Mouse (Mus musculus) cerebellum, postnatal 10 days (tissue): ENCODE data around the gene Vsig10.
"Not testable (repeated sequence)": the region's sequence is repeated elsewhere in the genome, so short reads cannot be mapped to it uniquely, and the experiment has no call there.

Source experiments
- DNase-seq, 2 experiments: peaks; one replicate each; pipeline ENCODE4 v3.0.0; 2021; ENCODE audit warnings: mixed read lengths in 2 of 2

The Vsig10 gene

DNA sequence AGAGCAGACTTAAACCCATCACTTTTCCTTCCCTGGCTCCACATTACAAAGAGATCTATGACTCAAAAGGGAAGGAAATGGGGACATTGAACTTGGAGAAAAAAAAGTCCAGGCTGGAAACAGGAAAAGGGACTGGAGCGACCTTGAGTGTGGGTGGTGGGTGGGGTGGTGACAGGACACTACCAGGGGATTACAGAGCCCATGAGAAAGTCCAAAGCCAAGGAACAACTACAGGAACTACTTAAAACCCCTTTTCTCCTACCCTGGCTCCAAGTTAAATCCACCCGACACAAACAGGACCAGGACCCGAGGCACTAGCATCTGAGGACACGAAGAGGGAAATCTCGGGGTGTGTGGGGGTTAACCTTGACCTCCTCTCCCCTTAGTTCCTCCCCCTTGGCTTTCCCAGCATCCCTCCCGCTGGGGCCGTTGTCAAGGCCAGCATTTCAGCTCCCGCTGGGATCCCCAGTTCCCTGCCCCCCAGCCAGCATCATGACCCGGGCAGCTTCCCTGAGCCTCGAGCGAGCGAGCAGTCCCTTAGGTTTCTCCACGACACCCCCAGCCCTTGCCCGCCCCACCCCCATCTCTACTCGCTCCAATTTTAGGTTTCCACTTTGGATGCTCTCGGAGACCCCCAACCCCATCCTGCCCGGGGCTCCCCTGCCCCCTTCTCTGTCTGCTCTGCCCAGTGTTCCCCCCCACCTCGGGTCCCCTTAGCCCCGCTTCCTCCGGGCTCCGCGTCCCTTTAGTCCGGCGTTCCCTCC is 37.7 kb downstream of the Vsig10 start:
- DNase-seq: peak; percentile 70 to 72

DNA sequence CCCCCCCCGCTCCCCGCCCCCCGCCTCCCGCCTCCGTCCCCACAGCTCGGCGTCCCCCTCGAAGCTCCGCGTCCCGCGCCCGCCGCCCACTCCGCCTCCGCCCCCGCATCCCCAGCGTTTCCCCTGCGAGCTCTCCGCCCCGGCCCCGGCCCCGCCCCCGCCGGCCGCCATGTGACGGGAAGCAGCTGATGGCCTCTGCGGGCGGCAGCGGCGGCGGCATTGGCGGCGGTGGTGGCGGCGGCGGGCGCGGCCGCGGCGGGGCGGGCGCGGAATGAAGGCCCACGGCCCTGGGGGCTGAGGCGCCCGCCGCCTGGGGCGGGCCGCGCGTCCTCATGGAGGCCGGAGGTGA is 38.2 kb downstream of the Vsig10 start, which contains the start of gene Wsb2:
Wsb2 (plus strand) TSS at position 176 of the 349 bp plus-strand sequence.
- peak; percentile 91 to 94 for DNase-seq

DNA sequence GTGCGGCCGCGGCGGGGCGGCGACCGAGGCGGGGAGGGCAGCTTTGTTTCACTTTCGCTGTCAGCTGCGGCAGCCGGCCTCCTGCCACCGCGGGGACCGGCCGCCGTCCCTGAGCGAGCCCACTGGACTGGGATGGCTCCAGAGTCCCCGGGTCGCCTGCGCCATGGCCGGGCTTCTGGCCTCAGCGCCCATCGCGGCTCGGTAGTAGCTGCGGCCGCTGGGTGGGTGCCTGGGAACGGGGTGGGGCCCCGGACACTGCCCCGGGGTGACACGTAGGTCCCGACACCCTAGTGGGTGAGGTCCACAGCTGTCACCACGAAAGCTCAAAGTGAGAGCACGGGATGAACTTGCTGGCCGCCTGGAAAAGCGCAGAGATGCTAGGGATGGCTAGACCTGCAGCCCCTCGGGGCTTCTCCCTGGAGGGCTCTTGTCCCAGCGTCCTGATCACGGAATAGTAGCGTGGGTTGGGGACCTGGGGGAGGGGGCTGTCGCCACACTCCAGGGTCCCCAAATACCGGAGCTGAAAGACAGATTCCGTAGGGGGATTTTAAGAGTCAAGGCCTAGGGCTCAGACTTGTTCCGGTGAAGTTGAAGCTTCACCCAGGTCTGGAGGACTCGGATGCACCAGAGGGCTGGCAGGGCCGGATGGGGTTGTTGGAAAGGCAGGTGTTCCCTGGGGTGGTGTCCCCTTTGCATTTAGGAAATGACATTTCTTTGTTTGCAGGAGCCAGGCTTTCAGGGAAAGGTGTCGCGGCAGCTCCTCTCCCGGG is 38.8 kb downstream of the Vsig10 start:
- peak; percentile 41 to 56 for DNase-seq

DNA sequence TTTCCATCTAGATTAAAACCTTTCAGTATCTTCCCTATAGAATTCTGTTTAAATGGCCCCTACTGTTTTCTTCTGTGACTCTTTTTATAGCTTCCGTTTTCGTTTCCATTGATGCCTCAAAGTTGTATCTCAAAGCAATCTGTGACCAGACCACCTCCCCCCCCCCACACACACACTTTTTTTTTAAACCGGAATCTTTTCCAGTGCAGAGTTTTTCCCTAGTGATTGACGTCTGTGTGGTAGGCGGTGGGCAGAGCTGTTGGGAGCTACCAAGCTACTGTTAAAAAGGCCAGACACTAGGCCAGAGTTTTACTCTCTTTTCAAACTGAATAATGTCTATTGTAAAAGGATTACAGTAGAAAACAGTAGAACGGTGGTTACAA is 39.4 kb downstream of the Vsig10 start:
- DNase-seq: no peak

DNA sequence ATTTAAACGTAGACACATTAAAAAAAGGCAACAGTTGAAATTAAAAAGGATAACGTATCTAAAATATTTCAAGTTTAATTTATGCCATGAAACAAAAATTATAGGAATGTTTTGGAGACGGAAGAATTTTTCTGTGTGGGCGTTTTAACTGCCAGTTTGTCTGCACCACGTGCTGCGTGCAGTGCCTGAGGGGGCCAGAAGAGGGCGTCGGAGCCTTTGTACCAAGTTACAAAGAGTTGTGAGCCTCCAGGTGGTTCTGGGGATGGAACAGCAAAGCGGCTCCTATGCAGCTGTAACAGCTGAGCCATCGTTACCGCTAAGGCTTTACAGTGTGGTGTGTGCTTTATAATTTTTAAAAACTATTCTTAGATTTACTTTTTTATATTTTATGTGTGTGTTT is 39.8 kb downstream of the Vsig10 start:
- peak; percentile 86 to 92 for DNase-seq

DNA sequence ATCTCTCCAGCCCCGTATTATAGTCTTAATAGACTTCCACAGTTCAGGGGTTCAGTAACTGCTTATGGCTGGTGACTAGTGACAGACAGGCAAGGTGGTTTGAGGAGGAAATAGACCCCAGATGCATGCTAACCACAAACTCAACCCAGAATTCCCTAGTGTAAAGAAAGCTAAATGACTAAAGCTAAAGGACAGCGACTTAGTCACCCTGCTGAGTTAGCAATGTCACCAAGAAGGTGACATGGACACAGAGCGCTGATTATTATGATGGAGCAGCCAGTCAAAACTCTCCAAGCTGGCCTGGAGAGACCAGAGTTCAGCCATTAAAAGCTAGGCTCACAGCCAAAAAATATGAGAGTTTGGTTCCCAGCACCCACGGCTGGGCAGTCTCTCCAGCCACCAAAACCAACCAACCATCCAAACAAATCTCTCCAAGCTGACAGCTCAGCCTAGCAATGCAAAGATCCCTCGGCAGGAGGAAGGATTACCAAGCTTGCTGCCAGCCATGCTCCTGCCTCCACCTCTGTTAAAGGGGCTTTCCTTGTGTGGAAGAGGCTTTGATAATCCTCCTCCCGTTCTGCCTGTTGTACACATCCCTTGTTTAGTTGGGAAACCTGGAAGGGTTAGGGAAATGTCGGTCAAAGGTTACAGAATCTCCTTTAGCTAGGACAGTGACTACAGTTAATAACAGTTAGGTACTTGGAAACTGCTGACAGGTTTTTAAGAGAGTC is 40.8 kb downstream of the Vsig10 start:
- DNase-seq: no peak

DNA sequence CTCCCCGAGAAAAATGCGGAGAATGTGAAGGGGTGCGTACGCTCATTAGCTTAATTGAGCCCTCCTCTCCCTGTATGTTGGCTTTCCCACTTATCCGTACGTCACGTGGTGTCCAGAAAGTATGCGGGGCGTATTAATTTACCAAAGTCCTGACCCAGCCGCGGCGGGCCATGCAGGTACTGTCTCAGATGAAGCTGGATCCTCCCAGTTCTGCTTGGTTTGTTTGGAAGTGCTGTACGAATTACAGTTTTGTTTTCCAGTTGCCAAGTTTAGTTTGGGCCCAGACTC is 41.3 kb downstream of the Vsig10 start:
- no peak for DNase-seq

DNA sequence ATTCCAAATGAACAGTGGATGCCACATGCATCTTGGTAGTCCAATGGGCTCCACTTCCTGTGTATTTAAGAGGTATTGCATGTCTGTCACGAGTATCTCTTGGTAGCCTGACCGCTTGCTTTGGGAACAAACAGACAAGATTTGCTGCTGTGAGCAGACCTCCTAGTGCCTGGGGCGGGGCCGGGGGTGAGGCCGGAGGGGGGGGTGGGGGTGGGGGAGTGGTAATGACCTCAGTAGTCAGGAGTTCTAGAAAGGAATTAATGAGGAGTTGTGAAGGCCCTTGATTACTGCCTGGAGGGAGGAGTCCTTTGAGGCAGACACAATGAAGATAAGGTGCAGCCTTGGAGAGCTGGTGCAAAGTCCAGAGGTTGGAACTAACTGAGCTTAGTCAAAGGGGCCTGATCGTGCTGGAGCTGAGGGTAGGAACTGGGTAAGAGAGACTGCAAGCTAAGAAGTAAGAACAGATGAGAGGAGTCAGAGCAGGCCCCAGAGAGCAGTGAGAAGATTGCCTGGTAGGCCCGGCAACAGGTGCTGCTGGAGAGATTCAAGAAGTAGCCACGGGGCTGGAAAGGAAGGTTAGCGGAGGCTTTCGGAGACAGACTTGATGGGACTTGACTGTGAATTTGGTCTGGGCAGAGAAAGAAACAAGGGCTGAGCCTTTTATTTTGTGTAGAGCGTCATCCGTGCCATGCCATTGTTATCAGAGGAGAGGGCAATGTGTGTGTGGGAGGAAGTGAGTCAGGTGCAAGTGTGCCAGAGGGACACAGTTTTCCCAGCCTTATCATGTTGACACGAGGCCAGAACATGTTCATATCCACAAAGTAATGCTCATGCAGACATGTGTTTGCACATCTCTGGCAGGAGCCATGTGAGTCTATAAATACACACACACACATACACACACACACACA is 42.0 kb downstream of the Vsig10 start:
- no peak for DNase-seq

DNA sequence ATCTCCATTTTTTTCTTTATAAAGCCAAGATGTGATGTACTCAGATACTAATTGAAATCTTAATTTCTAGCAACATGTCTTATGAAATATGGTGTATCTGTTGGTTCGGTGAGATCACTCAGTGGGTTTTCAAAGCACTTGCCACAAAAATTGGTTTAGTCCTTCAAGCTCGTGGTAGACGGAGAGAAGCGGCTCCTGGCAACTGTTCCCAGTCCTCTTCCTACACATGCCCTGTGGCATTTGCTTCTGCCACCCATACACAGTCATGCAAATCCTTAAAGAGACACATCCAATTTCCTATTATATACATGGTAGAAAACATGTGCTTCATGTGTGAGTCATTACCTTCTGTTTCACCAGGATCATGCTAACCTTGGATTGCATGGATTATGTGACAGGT is 42.7 kb downstream of the Vsig10 start:
- no peak for DNase-seq

DNA sequence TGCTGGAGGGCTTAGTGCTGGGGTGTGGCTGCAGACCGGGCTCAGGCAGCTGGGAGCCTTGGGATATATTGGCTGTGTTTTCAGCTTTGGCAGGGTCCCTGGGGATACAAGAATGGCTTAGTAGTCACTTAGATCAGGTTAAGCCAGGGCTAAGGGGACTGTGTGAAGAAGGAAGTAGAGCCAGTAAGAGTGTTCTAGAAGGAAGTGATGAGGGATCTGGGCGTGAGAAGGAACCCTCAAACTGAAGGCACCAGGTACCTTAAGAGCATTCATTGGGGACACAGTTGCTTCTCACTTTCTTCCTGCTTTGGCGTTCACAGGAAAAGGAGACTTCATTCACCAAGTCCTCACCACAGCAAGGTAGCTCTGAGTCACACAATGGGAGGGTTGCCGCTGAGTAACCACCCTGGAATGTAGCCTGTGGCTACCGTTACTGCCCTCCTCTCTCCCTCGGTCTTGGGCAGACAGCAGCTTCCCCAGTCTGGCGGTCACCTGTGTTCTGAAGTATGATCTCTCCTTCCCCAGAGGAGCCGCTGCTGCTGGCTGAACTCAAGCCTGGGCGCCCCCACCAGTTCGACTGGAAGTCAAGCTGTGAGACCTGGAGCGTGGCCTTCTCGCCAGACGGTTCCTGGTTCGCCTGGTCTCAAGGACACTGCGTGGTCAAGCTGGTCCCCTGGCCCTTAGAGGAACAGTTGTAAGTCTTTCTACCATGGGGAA is 44.3 kb downstream of the Vsig10 start:
- DNase-seq: no peak

DNA sequence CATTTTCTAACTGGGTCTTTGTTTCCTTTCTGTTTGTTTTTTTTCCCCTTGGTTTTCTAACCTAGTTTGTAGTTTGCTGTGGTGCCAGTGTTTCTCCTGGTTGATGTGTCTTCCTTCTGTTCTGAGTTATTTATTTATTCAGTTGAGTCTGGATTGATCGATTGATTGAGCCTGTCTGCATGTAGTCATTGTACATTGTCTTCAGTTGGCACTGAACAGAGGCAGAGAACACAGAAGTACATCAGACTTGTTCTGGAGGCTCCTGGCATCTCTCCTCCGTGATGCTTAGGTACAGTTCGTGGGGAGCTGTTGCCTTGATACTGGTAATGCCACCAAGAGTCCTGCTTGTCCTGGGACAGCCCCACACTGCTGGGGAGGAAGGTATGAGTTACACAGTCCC is 45.9 kb downstream of the Vsig10 start:
- no peak for DNase-seq

DNA sequence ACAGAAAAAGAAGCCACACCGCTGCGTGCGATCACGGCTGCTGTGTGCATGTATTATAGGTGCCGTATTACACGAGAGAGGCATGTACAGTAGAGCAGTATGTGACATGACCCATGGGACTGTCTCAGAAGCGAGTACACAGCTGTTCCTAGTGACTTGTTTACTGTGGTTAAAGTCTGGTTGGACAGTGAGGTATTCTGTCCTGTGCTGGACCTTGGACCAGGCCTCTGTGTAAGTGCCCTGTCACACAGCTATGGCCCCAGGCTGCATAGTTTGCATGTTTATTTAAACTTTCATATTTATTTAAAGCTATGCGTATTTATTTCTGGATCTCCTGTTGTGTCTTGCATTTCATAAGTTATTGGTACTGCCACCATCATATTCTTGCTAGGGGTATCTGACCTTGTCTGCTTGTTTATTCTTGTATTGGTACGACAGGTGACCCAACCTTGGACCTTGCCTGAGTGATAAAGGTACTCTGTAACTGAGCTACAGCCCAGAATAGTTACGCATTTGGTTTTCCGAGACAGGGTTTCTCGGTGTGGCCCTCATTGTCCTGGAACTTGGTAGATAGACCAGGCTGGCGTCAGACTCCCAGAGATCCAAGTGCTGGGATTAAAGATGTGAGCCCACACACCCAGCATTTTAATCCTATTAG is 47.1 kb downstream of the Vsig10 start:
- no peak for DNase-seq

DNA sequence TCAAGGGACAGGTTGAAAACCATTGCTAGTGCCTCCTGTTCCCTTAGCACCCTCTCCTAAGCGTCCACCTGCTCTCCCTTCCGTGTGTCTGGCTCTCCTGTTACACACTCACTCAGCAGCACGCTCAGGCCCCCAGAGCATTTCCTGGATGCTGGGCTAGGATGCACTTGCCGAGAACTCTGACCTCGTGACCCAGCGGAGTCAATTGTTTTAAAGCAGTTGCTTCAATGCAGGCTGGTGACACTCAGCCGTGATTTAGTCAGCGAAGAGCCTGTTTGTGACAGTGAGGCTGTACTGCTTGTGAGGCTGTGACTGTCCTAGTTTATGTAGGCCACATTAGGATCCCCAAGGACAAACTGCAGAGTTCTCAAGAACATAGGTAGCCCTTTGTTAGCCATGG is 48.3 kb downstream of the Vsig10 start:
- DNase-seq: no peak

DNA sequence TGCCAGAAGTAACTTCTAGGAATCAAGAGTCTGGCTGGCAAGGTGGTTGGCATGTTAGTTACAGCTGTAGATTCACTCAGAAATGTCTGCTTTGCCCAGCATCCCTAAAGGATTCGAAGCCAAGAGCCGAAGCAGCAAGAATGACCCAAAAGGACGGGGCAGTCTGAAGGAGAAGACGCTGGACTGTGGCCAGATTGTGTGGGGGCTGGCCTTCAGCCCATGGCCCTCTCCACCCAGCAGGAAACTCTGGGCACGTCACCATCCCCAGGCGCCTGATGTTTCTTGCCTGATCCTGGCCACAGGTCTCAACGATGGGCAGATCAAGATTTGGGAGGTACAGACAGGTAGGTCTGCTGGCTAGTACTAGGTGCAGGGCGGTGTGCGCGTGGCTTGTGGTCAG is 51.7 kb downstream of the Vsig10 start:
- peak; percentile 35 to 51 for DNase-seq

DNA sequence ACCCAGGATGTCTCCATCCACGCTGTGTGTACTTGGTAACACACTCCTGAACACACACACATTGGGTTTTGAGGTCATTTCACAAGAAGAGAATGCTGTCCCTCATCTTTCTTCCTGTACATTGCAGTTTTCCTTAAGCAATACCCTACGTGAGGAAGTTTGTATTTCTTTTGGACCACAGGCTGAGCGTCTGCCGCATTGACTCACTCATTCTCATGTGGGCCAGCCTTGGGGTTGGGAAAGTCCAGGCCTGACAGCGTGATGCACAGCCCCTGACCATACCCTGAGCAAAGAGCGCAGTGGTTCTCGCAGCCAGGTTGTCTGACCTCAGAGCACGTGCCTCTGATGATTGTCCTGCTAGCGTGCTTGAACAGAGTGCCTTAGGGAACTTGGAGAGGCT is 54.5 kb downstream of the Vsig10 start:
- DNase-seq: no peak

DNA sequence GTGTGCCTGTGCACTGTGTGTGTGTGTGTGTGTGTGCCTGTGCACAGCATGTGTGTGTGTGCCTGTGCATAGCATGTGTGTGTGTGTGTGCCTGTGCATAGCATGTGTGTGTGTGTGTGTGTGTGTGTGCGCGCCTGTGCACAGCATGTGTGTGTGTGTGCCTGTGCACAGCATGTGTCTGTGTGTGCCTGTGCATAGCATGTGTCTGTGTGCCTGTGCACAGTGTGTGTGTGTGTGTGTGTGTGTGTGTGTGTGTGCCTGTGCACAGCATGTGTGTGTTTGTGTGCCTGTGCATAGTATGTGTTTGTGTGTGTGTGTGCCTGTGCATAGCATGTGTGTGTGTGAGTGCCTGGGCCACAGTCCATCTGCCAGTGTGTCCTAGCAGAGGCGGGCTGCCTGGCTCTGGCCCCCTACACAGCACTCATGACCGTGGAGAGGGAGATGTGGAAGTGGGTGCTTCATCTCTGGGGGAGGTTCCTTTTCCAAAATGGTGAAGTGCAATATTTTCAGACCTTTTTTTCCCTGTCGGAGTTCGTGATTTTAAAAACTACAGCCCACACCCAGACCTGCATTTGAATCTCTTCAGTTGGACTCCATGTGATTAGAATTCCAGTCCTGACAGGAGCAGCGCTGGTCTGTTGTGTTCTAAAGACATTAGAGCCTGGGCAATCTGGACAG is 55.6 kb downstream of the Vsig10 start:
- no peak for DNase-seq

DNA sequence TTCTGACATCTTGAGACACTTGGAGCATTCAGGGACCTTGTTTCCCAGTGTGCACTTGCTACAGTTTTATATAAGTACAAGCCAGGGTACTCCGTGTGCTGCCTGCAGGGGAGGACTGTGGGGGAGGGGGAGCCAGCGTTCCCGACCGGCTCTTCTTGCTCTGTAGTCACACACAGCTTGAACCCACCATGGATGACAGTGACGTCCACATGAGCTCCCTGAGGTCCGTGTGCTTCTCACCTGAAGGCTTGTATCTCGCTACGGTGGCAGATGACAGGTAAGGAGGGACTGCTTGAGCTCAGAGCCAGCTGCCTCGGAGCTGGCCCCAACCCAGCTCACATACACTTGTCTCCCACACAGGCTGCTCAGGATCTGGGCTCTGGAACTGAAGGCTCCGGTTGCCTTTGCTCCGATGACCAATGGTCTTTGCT is 57.5 kb downstream of the Vsig10 start:
- DNase-seq: no peak

DNA sequence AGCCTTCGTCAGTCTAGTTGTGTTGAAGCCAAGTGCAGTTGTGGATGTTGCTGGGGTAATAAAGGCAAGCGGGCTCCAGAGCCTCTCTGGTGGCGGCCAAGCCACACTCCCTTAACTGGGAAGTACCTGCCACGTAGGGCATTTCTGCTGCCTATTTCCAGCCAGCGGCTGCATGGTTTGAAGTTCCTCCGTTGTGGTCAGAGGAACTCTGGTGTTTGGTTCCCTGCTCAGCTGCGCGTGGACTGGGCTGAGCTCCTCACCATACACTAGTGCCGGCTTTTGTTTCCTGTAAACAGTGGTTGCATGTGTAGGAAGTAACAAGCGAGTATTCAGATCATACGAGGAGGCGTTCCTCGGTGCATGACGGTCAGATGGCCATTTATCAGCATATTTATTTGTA is 58.8 kb downstream of the Vsig10 start:
- not testable (repeated sequence) for DNase-seq

DNA sequence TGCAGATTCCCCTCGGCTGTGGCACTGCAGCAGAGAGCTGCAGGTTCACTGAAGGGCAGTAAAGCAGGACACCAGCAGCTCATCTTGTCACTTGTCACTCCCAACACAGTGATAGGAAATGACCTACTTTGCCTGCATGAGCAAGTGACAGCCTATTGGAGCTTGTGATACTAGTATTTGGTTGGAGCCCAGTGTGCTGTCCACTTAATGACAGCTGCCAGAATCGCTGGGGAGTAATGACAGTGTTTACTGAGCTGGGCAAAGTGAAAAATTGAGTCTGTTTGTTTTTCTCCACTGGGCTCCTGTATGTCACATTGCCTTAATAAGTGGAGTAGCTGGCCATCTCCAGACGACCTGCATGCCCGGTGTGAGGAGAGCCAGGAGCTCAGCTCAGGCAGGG is 61.3 kb downstream of the Vsig10 start:
- DNase-seq: no peak

DNA sequence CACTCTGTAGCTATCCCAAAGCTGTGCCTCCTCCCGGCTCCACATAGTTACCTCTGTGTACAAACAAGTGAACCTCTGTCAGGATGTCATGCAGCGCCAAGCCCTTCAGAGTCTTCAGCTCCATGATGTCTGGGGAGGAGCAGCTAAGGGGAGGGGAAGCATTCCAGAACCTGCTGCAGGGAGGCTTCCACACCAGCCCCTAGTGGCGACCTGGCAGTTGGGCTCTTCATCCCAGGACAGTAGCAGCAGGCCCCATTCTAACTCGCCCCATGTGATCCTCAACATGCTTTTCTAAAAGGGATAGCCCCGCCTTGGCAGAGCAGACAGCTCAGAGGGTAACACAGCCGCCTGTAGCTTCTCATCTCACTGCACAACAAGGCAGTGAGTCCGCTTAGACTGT is 62.9 kb downstream of the Vsig10 start:
- DNase-seq: no peak

DNA sequence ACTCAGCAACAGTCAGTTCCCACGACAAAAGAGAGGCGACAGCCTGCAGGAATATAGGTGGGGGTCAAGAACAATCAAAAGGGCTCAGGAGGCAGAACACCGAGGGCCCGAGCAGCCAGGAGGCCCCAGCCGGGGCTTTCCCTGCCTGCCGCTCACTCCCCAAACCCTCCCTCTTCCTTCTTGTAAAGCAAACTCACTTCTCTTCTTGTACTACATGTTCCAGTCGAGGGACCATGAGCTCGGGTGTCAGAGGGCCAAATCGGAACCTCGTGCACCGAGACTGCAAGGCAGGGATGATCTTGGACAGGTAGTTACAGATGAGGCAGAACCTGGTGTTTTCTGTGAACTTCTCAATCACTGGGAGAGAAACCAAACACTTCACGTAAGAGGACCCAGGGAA is 64.3 kb downstream of the Vsig10 start:
- no peak for DNase-seq
